Mouse (Mus musculus) C2C12 (cell line): ENCODE data around the gene Fgf23. TPM values are rescaled to one million over a fixed set of nuclear protein-coding genes. Genes with fewer than 3 reads are reported as not detected.

Experiments
- H3K27me3 ChIP-seq: one replicate; pipeline ENCODE4 v1.6.1; 2011; ENCODE audit not compliant: control insufficient read depth, insufficient read depth, insufficient read length
- H3K36me3 ChIP-seq: one replicate; pipeline ENCODE4 v1.6.1; 2011; ENCODE audit not compliant: control insufficient read depth, insufficient read depth
- H3K4me3 ChIP-seq: one replicate; pipeline ENCODE4 v1.5.1; 2011; ENCODE audit warnings: mild to moderate bottlenecking, control low read depth; ENCODE audit not compliant: poor library complexity, insufficient read depth, severe bottlenecking
- H3K79me2 ChIP-seq: one replicate; pipeline ENCODE4 v1.6.1; 2011; ENCODE audit not compliant: control insufficient read depth, insufficient read depth
- H3K79me3 ChIP-seq: one replicate; pipeline ENCODE4 v1.6.1; 2011; ENCODE audit warnings: low read depth, control low read depth
- H3ac ChIP-seq: one replicate; pipeline ENCODE3; 2011; ENCODE audit warnings: low read depth; ENCODE audit not compliant: control insufficient read depth, insufficient read length
- CEBPB ChIP-seq: IDR thresholded peaks from one replicate; pipeline ENCODE4 v1.6.1; 2011; ENCODE audit warnings: low read depth, mild to moderate bottlenecking, control low read depth, moderate library complexity
- CTCF ChIP-seq: IDR thresholded peaks from one replicate; pipeline ENCODE4 v1.5.1; 2011; ENCODE audit not compliant: control insufficient read depth, insufficient read depth, insufficient read length
- FOSL1 ChIP-seq: IDR thresholded peaks from one replicate; pipeline ENCODE4 v1.8.0; 2011; ENCODE audit warnings: mild to moderate bottlenecking, low read length; ENCODE audit not compliant: poor library complexity, insufficient read depth, severe bottlenecking
- MAX ChIP-seq: IDR thresholded peaks from one replicate; pipeline ENCODE4 v1.6.1; 2011; ENCODE audit warnings: mild to moderate bottlenecking, control low read depth
- MYOD1 ChIP-seq: IDR thresholded peaks from one replicate; pipeline ENCODE4 v1.6.1; 2011; ENCODE audit warnings: low read depth; ENCODE audit not compliant: control insufficient read depth, insufficient read length
- MYOG ChIP-seq: IDR thresholded peaks from one replicate; pipeline ENCODE4 v1.6.1; 2011; ENCODE audit not compliant: control insufficient read depth, insufficient read length; ENCODE audit errors: extremely low read depth
- USF1 ChIP-seq: IDR thresholded peaks from one replicate; pipeline ENCODE4 v1.6.1; 2011; ENCODE audit warnings: low read depth, mild to moderate bottlenecking, control low read depth, moderate library complexity
- polyA plus RNA-seq: library from polyadenylated mRNA; unstranded; fragments of >200 nt; fragmentation: generic; extraction: Trizol; gene quantifications from one replicate; pipeline ENCODE4 v1.2.1, GENCODE M21; 2012; ENCODE audit warnings: missing spikeins

The Fgf23 gene
- polyA plus RNA-seq, 1 experiment: not detected

DNA sequence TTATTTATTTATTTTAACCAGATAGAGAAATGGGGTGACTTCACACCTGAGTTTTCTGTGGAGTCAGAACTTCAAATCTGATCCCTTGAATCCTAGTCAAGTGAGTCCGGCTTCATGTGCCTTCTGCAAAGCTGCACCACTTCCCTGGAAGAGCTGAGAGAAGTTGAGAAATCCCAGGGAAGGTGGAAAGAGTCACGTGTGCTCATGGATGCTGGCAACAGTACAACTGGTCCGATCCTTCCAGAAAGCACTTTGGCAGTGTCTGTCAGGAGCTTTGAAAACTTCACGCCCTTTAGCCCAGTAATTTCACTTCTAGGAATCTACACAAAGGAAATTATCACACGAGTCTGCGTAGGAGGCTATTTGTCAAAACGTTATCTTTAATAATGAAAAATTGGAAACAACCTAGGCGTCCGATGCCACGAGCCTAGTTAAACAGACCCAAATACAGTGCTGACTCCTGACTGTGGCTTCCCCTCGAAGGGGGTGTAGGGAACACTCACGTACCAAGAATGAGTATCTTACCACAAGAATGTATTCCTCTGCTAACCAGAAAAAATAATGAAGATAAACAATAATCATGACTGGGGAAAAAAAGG is 15.6 kb upstream of the Fgf23 start:
- Histone ChIP-seq H3ac (no peak overlapping the region), H3K27me3 (peaks cover 20% of the 10 kb centered on the region), H3K36me3 (no peaks in the 10 kb centered on the region), H3K79me2 (no peaks in the 10 kb centered on the region), H3K4me3 (no peak overlapping the region), H3K79me3 (no peaks in the 10 kb centered on the region)
- no peak for TF ChIP-seq MYOD1
- TF ChIP-seq CTCF: no peak
- no peak for TF ChIP-seq MAX
- no peak for TF ChIP-seq MYOG
- peak; percentile 97 for TF ChIP-seq USF1
- no peak for TF ChIP-seq FOSL1
- peak; percentile 72 for TF ChIP-seq CEBPB

- no peak for TF ChIP-seq CTCF
- no peak for TF ChIP-seq FOSL1
- TF ChIP-seq MYOD1: no peak
- no peak for TF ChIP-seq MYOG
- no peak for TF ChIP-seq USF1
- no peak for TF ChIP-seq CEBPB
- TF ChIP-seq MAX: no peak
- Histone ChIP-seq H3K79me3 (no peaks in the 10 kb centered on the region), H3K27me3 (peaks cover 16% of the 10 kb centered on the region), H3K79me2 (no peaks in the 10 kb centered on the region), H3K36me3 (no peaks in the 10 kb centered on the region), H3ac (no peak overlapping the region), H3K4me3 (no peak overlapping the region)
Measured at GRCm38 (mm10) chr6:127059975-127060374, 12.7 kb upstream of the Fgf23 start.

DNA sequence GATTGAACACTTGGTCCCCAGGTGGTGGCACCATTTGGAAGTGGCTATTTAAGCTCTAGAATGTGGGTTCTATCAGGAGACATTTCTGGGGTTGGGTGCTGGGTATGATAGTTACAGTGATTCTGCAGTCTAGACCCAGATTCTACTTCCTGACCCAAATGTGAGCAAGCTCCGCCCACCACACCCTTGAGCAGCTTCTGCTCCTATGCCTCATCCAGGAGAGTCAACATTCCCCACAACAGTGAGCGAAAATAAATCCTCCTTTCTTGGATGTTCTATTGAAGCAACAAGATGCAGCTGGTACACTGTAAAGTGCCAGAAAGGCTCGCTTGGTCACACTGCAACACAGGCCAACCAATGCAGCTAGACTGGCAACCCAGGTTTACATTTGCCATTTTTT is 8.8 kb upstream of the Fgf23 start:
- Histone ChIP-seq H3K79me2 (no peaks in the 10 kb centered on the region), H3K36me3 (no peaks in the 10 kb centered on the region), H3K27me3 (peaks cover 12% of the 10 kb centered on the region), H3K79me3 (no peaks in the 10 kb centered on the region), H3K4me3 (no peak overlapping the region), H3ac (no peak overlapping the region)
- no peak for TF ChIP-seq FOSL1

GRCm38 (mm10) chr6:127064815-127065214 is 7.9 kb upstream of the Fgf23 start:
- Histone ChIP-seq H3K4me3 (no peak overlapping the region), H3K79me2 (no peaks in the 10 kb centered on the region), H3K36me3 (no peaks in the 10 kb centered on the region), H3ac (no peak overlapping the region), H3K27me3 (peaks cover 12% of the 10 kb centered on the region), H3K79me3 (no peaks in the 10 kb centered on the region)
- TF ChIP-seq CTCF: no peak
- TF ChIP-seq CEBPB: no peak
- TF ChIP-seq MYOG: no peak
- no peak for TF ChIP-seq FOSL1
- TF ChIP-seq USF1: no peak
- TF ChIP-seq MYOD1: no peak
- no peak for TF ChIP-seq MAX

DNA sequence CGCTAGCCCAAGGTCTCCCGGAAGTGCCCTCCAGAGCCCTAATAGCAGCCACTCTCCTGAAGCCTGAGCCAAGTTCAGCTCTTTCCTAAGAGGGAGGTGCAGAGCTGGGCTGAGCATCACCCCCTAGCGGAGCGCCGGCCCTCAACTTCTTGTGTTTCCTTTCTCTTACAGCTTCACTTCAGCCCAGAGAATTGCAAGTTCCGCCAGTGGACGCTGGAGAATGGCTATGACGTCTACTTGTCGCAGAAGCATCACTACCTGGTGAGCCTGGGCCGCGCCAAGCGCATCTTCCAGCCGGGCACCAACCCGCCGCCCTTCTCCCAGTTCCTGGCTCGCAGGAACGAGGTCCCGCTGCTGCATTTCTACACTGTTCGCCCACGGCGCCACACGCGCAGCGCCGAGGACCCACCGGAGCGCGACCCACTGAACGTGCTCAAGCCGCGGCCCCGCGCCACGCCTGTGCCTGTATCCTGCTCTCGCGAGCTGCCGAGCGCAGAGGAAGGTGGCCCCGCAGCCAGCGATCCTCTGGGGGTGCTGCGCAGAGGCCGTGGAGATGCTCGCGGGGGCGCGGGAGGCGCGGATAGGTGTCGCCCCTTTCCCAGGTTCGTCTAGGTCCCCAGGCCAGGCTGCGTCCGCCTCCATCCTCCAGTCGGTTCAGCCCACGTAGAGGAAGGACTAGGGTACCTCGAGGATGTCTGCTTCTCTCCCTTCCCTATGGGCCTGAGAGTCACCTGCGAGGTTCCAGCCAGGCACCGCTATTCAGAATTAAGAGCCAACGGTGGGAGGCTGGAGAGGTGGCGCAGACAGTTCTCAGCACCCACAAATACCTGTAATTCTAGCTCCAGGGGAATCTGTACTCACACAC is 7.4 kb downstream of the Fgf23 start:
- no peak for TF ChIP-seq MYOD1
- TF ChIP-seq MAX: no peak
- no peak for TF ChIP-seq FOSL1
- no peak for TF ChIP-seq MYOG
- TF ChIP-seq CTCF: no peak
- no peak for TF ChIP-seq CEBPB
- no peak for TF ChIP-seq USF1
- H3K79me3 ChIP-seq: no peaks in the 10 kb centered on the region
- no peak overlapping the region for H3K4me3 ChIP-seq
- no peaks in the 10 kb centered on the region for H3K36me3 ChIP-seq
- peak overlapping the region; percentile 14 for H3ac ChIP-seq
- H3K79me2 ChIP-seq: no peaks in the 10 kb centered on the region
- peaks cover 18% of the 10 kb centered on the region for H3K27me3 ChIP-seq

- Histone ChIP-seq H3K36me3 (no peaks in the 10 kb centered on the region), H3K79me2 (no peaks in the 10 kb centered on the region), H3ac (no peak overlapping the region), H3K79me3 (no peaks in the 10 kb centered on the region), H3K4me3 (no peak overlapping the region), H3K27me3 (peaks cover 15% of the 10 kb centered on the region)
- TF ChIP-seq CEBPB (no peak), USF1 (no peak), MYOG (no peak), MAX (no peak), MYOD1 (no peak), FOSL1 (no peak), CTCF (no peak)
Measured at GRCm38 (mm10) chr6:127081820-127082219, 9.1 kb downstream of the Fgf23 start.
